In the genomic region with DNA sequence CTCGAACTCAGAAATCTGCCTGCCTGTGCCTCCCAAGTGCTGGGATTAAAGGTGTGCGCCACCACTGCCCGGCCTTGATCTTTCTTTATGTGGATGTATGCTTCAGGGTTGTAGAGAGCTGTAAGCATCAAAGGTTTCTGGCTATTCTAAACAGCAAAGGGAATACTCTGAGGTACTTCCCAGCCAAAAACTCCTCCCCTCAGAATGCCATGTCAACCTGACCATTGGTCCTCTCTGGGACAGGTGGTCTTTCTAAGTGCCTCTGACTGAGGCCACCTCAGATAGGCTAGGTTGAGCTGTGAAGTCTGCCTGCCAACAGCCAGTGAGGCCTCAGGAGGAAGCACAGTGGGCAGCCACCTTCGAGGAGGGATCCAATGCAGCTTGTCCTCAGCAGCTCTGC, we compare ENCODE assay signal across 7 mouse cellular contexts. TPM values are rescaled to one million over a fixed set of nuclear protein-coding genes. Genes with fewer than 3 reads are reported as not detected.
DNase-seq lines count a peak whose midpoint lies in the region; ATAC-seq and TF ChIP-seq lines count a peak whose summit lies in the region.

No protein-coding gene starts in this region.

- H3K27me3 ChIP-seq in intestine, postnatal 0 days (replicated peaks; ENCODE audit: control insufficient read depth, insufficient read depth, low read length) = no peaks in the 10 kb centered on the region

- no peaks in the 10 kb centered on the region for H3K9me3 ChIP-seq in intestine, postnatal 0 days (ENCODE audit: control insufficient read depth)

- no peak for TF ChIP-seq CTCF in lung, adult 2 months (IDR thresholded peaks at IDR 0.05; ENCODE audit: insufficient read depth, low read length)
- TF ChIP-seq CTCF in intestine, postnatal 0 days (IDR thresholded peaks at IDR 0.05; ENCODE audit: low read depth) = no peak

- peak overlapping the region; percentile 34 for H3K4me3 ChIP-seq in lung, adult 2 months (replicated peaks; ENCODE audit: extremely low read depth, low read depth, low read length)
- peak overlapping the region; percentile 89 for H3K4me3 ChIP-seq in brown adipose tissue, adult 24 weeks (ENCODE audit: insufficient read depth, low read depth, low read length)
- peak overlapping the region; percentile 58 for H3K4me3 ChIP-seq in intestine, postnatal 0 days (ENCODE audit: low read depth, low read length)

- 0 out of 2 replicates have a peak, but pooled peaks cover 5% of the 10 kb centered on the region for H3K4me1 ChIP-seq in lung, adult 2 months (ENCODE audit: control insufficient read depth, insufficient read depth, low read length)
- H3K4me1 ChIP-seq in brown adipose tissue, adult 24 weeks (ENCODE audit: control insufficient read depth, insufficient read depth, insufficient read length, low read length) = peaks cover 16% of the 10 kb centered on the region
- 0 out of 2 replicates have a peak, but pooled peaks cover 5% of the 10 kb centered on the region for H3K4me1 ChIP-seq in intestine, postnatal 0 days (replicated peaks; ENCODE audit: control insufficient read depth, insufficient read depth, low read length)

- DNase-seq in lung, adult 2 months = no peak
- DNase-seq in lung, postnatal 14 days = no peak
- DNase-seq in cerebellum, postnatal 36 days = no peak
- no peak for DNase-seq in urinary bladder, adult 18-20 months (ENCODE audit: low spot score in 2 of 2)

- H3K36me3 ChIP-seq in intestine, postnatal 0 days (ENCODE audit: control insufficient read depth, insufficient read depth) = peaks cover 24% of the 10 kb centered on the region

- ATAC-seq in intestine, postnatal 0 days = peak; percentile 9; the same call in 1 of the 2 replicates
- peak; percentile 30; the same call in 1 of the 2 replicates for ATAC-seq in neutrophil, adult 5-6 weeks (ENCODE audit: extremely low read depth, insufficient number of reproducible peaks, low FRiP score, poor library complexity, severe bottlenecking)

- peak overlapping the region; percentile 69 for H3K9ac ChIP-seq in intestine, postnatal 0 days (ENCODE audit: low read depth, low read length)

- WGBS in lung, adult 2 months = 42% methylated on average over 4 of the region's 4 CpGs
- WGBS in intestine, postnatal 0 days = 61% methylated on average over 4 of the region's 4 CpGs

- TF ChIP-seq POLR2A in lung, adult 2 months (IDR thresholded peaks at IDR 0.05; ENCODE audit: borderline replicate concordance, extremely low read depth, low read depth, low read length) = no peak

- H3K4me2 ChIP-seq in intestine, postnatal 0 days (replicated peaks; ENCODE audit: low read depth) = peak overlapping the region; percentile 66

- peak overlapping the region; percentile 90 for H3K27ac ChIP-seq in brown adipose tissue, adult 24 weeks (replicated peaks; ENCODE audit: low read depth, low read length)
- H3K27ac ChIP-seq in intestine, postnatal 0 days (ENCODE audit: low read depth, low read length) = peak overlapping the region; percentile 92

RNA-seq across cellular contexts. Expression of a gene that starts 0.7 kb away (rescaled TPM):
- polyA plus RNA-seq in lung, adult 2 months (2012; rRNA removed) = 57.9 and 76.4 TPM in 2 replicates
- polyA plus RNA-seq in brown adipose tissue, adult 24 weeks (2012; ENCODE audit: insufficient read depth, insufficient read length, missing spikeins) = 14.8 and 19.7 TPM in 2 replicates
- 100 and 102 TPM in 2 replicates for polyA plus RNA-seq in intestine, postnatal 0 days (2015; fragmentation: Nextera tagmentation; extraction: Ambion mirVana)
- 69.7 and 73.4 TPM in 2 replicates for total RNA-seq in neutrophil, adult 5-6 weeks (2017)

RNA-seq across cellular contexts. Expression of a gene that starts 6.8 kb away (rescaled TPM):
- polyA plus RNA-seq in lung, adult 2 months (2012; rRNA removed) = 221 and 297 TPM in 2 replicates
- 376 and 386 TPM in 2 replicates for polyA plus RNA-seq in brown adipose tissue, adult 24 weeks (2012; ENCODE audit: insufficient read depth, insufficient read length, missing spikeins)
- polyA plus RNA-seq in intestine, postnatal 0 days (2015; fragmentation: Nextera tagmentation; extraction: Ambion mirVana) = 240 and 241 TPM in 2 replicates
- 281 and 354 TPM in 2 replicates for total RNA-seq in neutrophil, adult 5-6 weeks (2017)

RNA-seq across cellular contexts. Expression of a gene that starts 15.9 kb away (rescaled TPM):
- 14.8 and 17.7 TPM in 2 replicates for polyA plus RNA-seq in lung, adult 2 months (2012; rRNA removed)
- 3.7 and 3.8 TPM in 2 replicates for polyA plus RNA-seq in brown adipose tissue, adult 24 weeks (2012; ENCODE audit: insufficient read depth, insufficient read length, missing spikeins)
- polyA plus RNA-seq in intestine, postnatal 0 days (2015; fragmentation: Nextera tagmentation; extraction: Ambion mirVana) = 27.8 and 31.9 TPM in 2 replicates
- total RNA-seq in neutrophil, adult 5-6 weeks (2017) = 0.70 TPM in 1 of 2 replicates, not detected in the other

RNA-seq across cellular contexts. Expression of a gene that starts 17.1 kb away (rescaled TPM):
- polyA plus RNA-seq in lung, adult 2 months (2012; rRNA removed) = 224 and 235 TPM in 2 replicates
- 16.0 and 22.4 TPM in 2 replicates for polyA plus RNA-seq in brown adipose tissue, adult 24 weeks (2012; ENCODE audit: insufficient read depth, insufficient read length, missing spikeins)
- 94.5 and 95.6 TPM in 2 replicates for polyA plus RNA-seq in intestine, postnatal 0 days (2015; fragmentation: Nextera tagmentation; extraction: Ambion mirVana)
- total RNA-seq in neutrophil, adult 5-6 weeks (2017) = 5.9 and 7.7 TPM in 2 replicates

RNA-seq across cellular contexts. Expression of a gene that starts 23.8 kb away (rescaled TPM):
- polyA plus RNA-seq in lung, adult 2 months (2012; rRNA removed) = 1.7 and 5.3 TPM in 2 replicates
- polyA plus RNA-seq in brown adipose tissue, adult 24 weeks (2012; ENCODE audit: insufficient read depth, insufficient read length, missing spikeins) = 3.8 and 4.2 TPM in 2 replicates
- polyA plus RNA-seq in intestine, postnatal 0 days (2015; fragmentation: Nextera tagmentation; extraction: Ambion mirVana) = 7.0 and 7.8 TPM in 2 replicates
- total RNA-seq in neutrophil, adult 5-6 weeks (2017) = 0.49 and 1.5 TPM in 2 replicates

Comparison
In these comparisons a context has a peak if more than half of its experiments do, and no peak if none do; other contexts are left out.
1. H3K4me3 ChIP-seq: peak in every context shown above with its lines; median percentile 89 in brown adipose tissue, adult 24 weeks; 58 in intestine, postnatal 0 days; 34 in lung, adult 2 months.